Mouse (Mus musculus) gastrocnemius, adult 2 months (tissue): ENCODE data around the gene Cd38. TPM values are rescaled to one million over a fixed set of nuclear protein-coding genes. Genes with fewer than 3 reads are reported as not detected.

ENCODE experiments used
- DNase-seq: peaks from one replicate; pipeline ENCODE4 v3.0.0; 2022
- H3K27ac ChIP-seq: fragments of 200-600 bp; 2 replicates; pipeline ENCODE4 v1.8.1; 2022; ENCODE audit warnings: mild to moderate bottlenecking
- H3K4me3 ChIP-seq: fragments of 200-600 bp; 2 replicates; pipeline ENCODE4 v1.8.1; 2022; ENCODE audit warnings: mild to moderate bottlenecking, moderate library complexity
- CTCF ChIP-seq: fragments of 200-600 bp; IDR thresholded peaks from 2 replicates; pipeline ENCODE4 v1.8.1; 2022; ENCODE audit warnings: antibody characterized with exemption, mild to moderate bottlenecking, moderate library complexity
- intact Hi-C: fragments of 180-260 bp; cut with DNase I; formaldehyde crosslinking; loops from one replicate; pipeline ENCODE4 v1.15.1; 2025
- total RNA-seq, 2 experiments: library from RNA; stranded (reverse); gene quantifications; 2 replicates each; pipeline ENCODE4 v1.2.3; 2021

The Cd38 gene
- total RNA-seq, 2 experiments from 2014 or later: 2.7 to 3.5 TPM

GRCm38 (mm10) chr5:43842576-43843155 is 25.7 kb upstream of the Cd38 start:
- no peak for TF ChIP-seq CTCF

GRCm38 (mm10) chr5:43845083-43845482 is 23.3 kb upstream of the Cd38 start:
- peak; percentile 32 for DNase-seq

More at GRCm38 (mm10) chr5:43842576-43843155, 25.7 kb upstream of the Cd38 start:
- H3K4me3 ChIP-seq: no peak overlapping the region
- DNase-seq: no peak
- intact Hi-C loops: loop anchor here (5.0 kb wide), 2 partner anchors 50 to 205 kb away; no protein-coding TSS in a partner anchor
- H3K27ac ChIP-seq: no peak overlapping the region

GRCm38 (mm10) chr5:43845646-43846045 is 22.7 kb upstream of the Cd38 start:
- H3K4me3 ChIP-seq: no peak overlapping the region
- DNase-seq: no peak
- H3K27ac ChIP-seq: peak overlapping the region; percentile 68
- no peak for TF ChIP-seq CTCF
- intact Hi-C loops: no loop called here

More at GRCm38 (mm10) chr5:43845083-43845482, 23.3 kb upstream of the Cd38 start:
- intact Hi-C loops: no loop called here
- H3K4me3 ChIP-seq: no peak overlapping the region
- no peak for TF ChIP-seq CTCF
- H3K27ac ChIP-seq: peak overlapping the region; percentile 68

- no peak for TF ChIP-seq CTCF
- Histone ChIP-seq H3K4me3 (no peak overlapping the region), H3K27ac (peak overlapping the region; percentile 68; the same call in 1 of the 2 replicates)
- no peak for DNase-seq
- intact Hi-C loops: no loop called here
Observed at GRCm38 (mm10) chr5:43846227-43846626, 22.1 kb upstream of the Cd38 start.

- H3K4me3 ChIP-seq: no peak overlapping the region
- intact Hi-C loops: no loop called here
- DNase-seq: no peak
- no peak overlapping the region for H3K27ac ChIP-seq
- no peak for TF ChIP-seq CTCF
Observed at GRCm38 (mm10) chr5:43847555-43847954, 20.8 kb upstream of the Cd38 start.

GRCm38 (mm10) chr5:43848275-43848674 is 20.1 kb upstream of the Cd38 start:
- no peak for TF ChIP-seq CTCF
- DNase-seq: no peak
- H3K4me3 ChIP-seq: no peak overlapping the region
- no peak overlapping the region for H3K27ac ChIP-seq
- intact Hi-C loops: no loop called here

- no peak for TF ChIP-seq CTCF
- no peak for DNase-seq
- H3K4me3 ChIP-seq: no peak overlapping the region
- H3K27ac ChIP-seq: peak overlapping the region; percentile 72
- intact Hi-C loops: no loop called here
Observed at GRCm38 (mm10) chr5:43853096-43853867, 15.1 kb upstream of the Cd38 start.

- Histone ChIP-seq H3K4me3 (no peak overlapping the region), H3K27ac (peak overlapping the region; percentile 72)
- intact Hi-C loops: no loop called here
- TF ChIP-seq CTCF: no peak
- DNase-seq: no peak
Observed at GRCm38 (mm10) chr5:43853868-43854488, 14.4 kb upstream of the Cd38 start.

GRCm38 (mm10) chr5:43855769-43856168 is 12.6 kb upstream of the Cd38 start:
- intact Hi-C loops: no loop called here
- H3K27ac ChIP-seq: no peak overlapping the region; the same call in 1 of the 2 replicates
- no peak for TF ChIP-seq CTCF
- DNase-seq: no peak
- no peak overlapping the region for H3K4me3 ChIP-seq

GRCm38 (mm10) chr5:43859663-43860062 is 8.7 kb upstream of the Cd38 start:
- no peak for DNase-seq
- TF ChIP-seq CTCF: no peak
- H3K4me3 ChIP-seq: no peak overlapping the region
- no peak overlapping the region for H3K27ac ChIP-seq
- intact Hi-C loops: no loop called here

- no peak overlapping the region for H3K27ac ChIP-seq
- no peak overlapping the region for H3K4me3 ChIP-seq
- intact Hi-C loops: no loop called here
- no peak for DNase-seq
- no peak for TF ChIP-seq CTCF
Observed at GRCm38 (mm10) chr5:43860096-43860495, 8.3 kb upstream of the Cd38 start.

GRCm38 (mm10) chr5:43860670-43861431 is 7.5 kb upstream of the Cd38 start:
- Histone ChIP-seq H3K4me3 (no peak overlapping the region), H3K27ac (no peak overlapping the region)
- no peak for DNase-seq
- TF ChIP-seq CTCF: no peak
- intact Hi-C loops: no loop called here
